Mouse (Mus musculus) C2C12 (cell line): Measurements from ENCODE around the gene Wdr60. TPM values are rescaled to one million over a fixed set of nuclear protein-coding genes. Genes with fewer than 3 reads are reported as not detected.

Source experiments
- H3K27me3 ChIP-seq: one replicate; pipeline ENCODE4 v1.6.1; 2011; ENCODE audit not compliant: control insufficient read depth, insufficient read depth, insufficient read length
- H3K36me3 ChIP-seq: one replicate; pipeline ENCODE4 v1.6.1; 2011; ENCODE audit not compliant: control insufficient read depth, insufficient read depth
- H3K4me3 ChIP-seq: one replicate; pipeline ENCODE4 v1.5.1; 2011; ENCODE audit warnings: mild to moderate bottlenecking, control low read depth; ENCODE audit not compliant: poor library complexity, insufficient read depth, severe bottlenecking
- H3K79me2 ChIP-seq: one replicate; pipeline ENCODE4 v1.6.1; 2011; ENCODE audit not compliant: control insufficient read depth, insufficient read depth
- H3K79me3 ChIP-seq: one replicate; pipeline ENCODE4 v1.6.1; 2011; ENCODE audit warnings: low read depth, control low read depth
- H3ac ChIP-seq: one replicate; pipeline ENCODE3; 2011; ENCODE audit warnings: low read depth; ENCODE audit not compliant: control insufficient read depth, insufficient read length
- CEBPB ChIP-seq: IDR thresholded peaks from one replicate; pipeline ENCODE4 v1.6.1; 2011; ENCODE audit warnings: low read depth, mild to moderate bottlenecking, control low read depth, moderate library complexity
- CTCF ChIP-seq: IDR thresholded peaks from one replicate; pipeline ENCODE4 v1.5.1; 2011; ENCODE audit not compliant: control insufficient read depth, insufficient read depth, insufficient read length
- FOSL1 ChIP-seq: IDR thresholded peaks from one replicate; pipeline ENCODE4 v1.8.0; 2011; ENCODE audit warnings: mild to moderate bottlenecking, low read length; ENCODE audit not compliant: poor library complexity, insufficient read depth, severe bottlenecking
- MAX ChIP-seq: IDR thresholded peaks from one replicate; pipeline ENCODE4 v1.6.1; 2011; ENCODE audit warnings: mild to moderate bottlenecking, control low read depth
- MYOD1 ChIP-seq: IDR thresholded peaks from one replicate; pipeline ENCODE4 v1.6.1; 2011; ENCODE audit warnings: low read depth; ENCODE audit not compliant: control insufficient read depth, insufficient read length
- MYOG ChIP-seq: IDR thresholded peaks from one replicate; pipeline ENCODE4 v1.6.1; 2011; ENCODE audit not compliant: control insufficient read depth, insufficient read length; ENCODE audit errors: extremely low read depth
- USF1 ChIP-seq: IDR thresholded peaks from one replicate; pipeline ENCODE4 v1.6.1; 2011; ENCODE audit warnings: low read depth, mild to moderate bottlenecking, control low read depth, moderate library complexity
- polyA plus RNA-seq: library from polyadenylated mRNA; unstranded; fragments of >200 nt; fragmentation: generic; extraction: Trizol; gene quantifications from one replicate; pipeline ENCODE4 v1.2.1, GENCODE M21; 2012; ENCODE audit warnings: missing spikeins

Gene Wdr60
- polyA plus RNA-seq, 1 experiment: 4.4 TPM

DNA sequence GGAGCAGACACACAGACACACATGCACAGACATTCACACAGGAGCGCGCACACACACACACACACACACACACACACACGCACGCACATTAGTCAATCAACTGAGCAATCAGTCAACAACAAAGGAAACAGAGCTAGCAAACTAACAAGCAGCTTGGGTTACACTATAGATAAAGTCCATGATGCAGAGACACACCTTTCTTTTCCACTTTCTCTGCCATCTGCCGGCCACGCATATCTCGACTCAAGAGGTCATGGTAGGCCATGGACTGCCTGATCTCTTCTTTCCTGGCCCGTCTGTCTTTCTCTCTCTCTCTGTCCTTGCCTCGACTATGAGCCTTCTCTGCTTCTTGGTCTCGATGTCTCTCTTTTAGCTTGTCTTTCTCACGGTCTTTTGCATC lies 7.2 kb downstream of the Wdr60 start:
- peaks cover 28% of the 10 kb centered on the region for H3K79me3 ChIP-seq
- no peaks in the 10 kb centered on the region for H3K27me3 ChIP-seq
- peaks cover 29% of the 10 kb centered on the region for H3K36me3 ChIP-seq
- no peak for TF ChIP-seq USF1
- TF ChIP-seq CEBPB: no peak
- TF ChIP-seq CTCF: no peak
- no peak overlapping the region for H3K4me3 ChIP-seq
- no peak overlapping the region for H3ac ChIP-seq
- peaks cover 40% of the 10 kb centered on the region for H3K79me2 ChIP-seq

DNA sequence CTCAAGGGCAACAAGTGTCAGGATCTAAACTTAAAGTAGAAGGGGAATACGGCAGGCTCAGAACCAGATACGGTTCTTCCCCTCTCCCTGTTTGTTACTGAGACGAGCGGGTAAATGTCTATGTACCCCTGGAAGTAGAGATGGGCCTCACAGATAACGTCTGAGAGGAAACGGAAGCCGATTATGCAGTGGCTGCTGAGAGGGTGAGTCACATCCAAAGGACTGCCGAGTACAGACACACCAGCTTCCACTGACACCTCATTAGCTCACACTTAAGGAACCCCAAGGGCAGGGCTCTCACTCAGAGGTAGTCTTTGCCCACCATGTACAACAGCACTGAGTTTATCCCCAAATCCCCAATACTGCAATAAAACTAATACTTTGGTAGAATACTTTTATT lies 8.2 kb downstream of the Wdr60 start:
- Histone ChIP-seq H3K4me3 (no peak overlapping the region), H3K27me3 (no peaks in the 10 kb centered on the region), H3K79me2 (peaks cover 30% of the 10 kb centered on the region), H3K79me3 (peaks cover 21% of the 10 kb centered on the region), H3ac (no peak overlapping the region), H3K36me3 (peaks cover 29% of the 10 kb centered on the region)
- TF ChIP-seq MYOG (no peak), USF1 (no peak), MAX (no peak), CTCF (no peak), MYOD1 (no peak), CEBPB (no peak), FOSL1 (no peak)

DNA sequence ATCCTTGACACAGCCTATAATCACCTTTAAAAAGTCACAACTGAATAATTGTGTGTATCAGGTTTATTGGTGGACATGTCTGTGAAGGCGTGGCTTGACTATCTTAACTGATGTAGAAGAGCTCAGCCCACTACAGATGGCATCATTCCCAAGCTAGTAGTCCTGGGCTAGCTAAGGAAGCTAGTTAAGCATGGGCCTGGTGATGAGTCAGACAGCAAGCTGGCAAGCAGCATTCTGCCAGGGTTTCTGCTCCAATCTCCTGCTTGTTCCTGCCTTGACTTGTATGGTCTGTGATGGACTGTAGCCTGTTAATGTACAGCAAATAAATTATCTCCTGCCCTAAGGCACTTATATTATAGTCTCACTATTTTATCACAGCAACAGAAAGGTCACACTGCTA lies 18.2 kb downstream of the Wdr60 start:
- Histone ChIP-seq H3K79me2 (no peaks in the 10 kb centered on the region), H3ac (no peak overlapping the region), H3K79me3 (no peaks in the 10 kb centered on the region), H3K36me3 (peaks cover 54% of the 10 kb centered on the region), H3K4me3 (no peak overlapping the region), H3K27me3 (no peaks in the 10 kb centered on the region)
- TF ChIP-seq MYOD1: no peak

DNA sequence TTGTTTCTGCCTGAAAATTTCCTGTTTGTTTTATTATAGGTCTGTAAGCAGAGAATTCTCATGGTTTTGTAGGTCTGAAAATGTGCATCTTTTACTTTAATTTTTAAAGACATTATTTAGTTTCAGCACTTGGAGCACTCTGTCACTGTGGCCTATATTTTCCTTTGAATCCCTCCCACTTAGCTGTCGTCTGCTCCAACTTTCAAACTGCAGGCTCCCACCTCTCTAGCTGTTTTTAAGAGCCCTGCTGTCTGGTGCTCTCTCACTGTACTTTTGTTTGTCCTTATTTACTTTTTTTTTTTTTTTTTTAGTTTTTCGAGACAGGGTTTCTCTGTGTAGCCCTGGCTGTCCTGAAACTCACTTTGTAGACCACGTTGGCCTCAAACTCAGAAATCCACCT lies 24.0 kb downstream of the Wdr60 start:
- Histone ChIP-seq H3K4me3 (no peak overlapping the region), H3K27me3 (no peaks in the 10 kb centered on the region), H3K36me3 (peaks cover 39% of the 10 kb centered on the region), H3K79me3 (no peaks in the 10 kb centered on the region), H3K79me2 (no peaks in the 10 kb centered on the region), H3ac (no peak overlapping the region)
- TF ChIP-seq MYOD1: no peak
- TF ChIP-seq CTCF: no peak
- TF ChIP-seq MAX: no peak
- TF ChIP-seq MYOG: no peak
- TF ChIP-seq FOSL1: no peak
- no peak for TF ChIP-seq USF1
- no peak for TF ChIP-seq CEBPB

DNA sequence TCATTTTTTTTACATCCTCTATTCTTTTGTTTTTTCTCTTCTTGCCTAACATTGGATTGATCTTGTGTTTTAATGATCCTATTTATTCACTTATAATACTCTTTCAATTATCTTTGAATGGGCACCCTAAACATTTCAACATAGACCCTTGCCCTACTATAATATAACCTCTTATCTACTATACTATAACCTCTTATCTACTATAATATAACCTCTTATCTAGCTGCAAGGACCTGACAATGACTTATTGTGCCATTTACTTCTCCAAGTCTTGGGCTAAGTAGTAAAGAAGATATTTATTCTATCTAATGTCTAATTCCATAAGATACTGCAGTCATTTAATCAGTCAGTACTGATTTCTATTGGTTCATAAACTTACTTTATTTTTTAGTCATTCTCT lies 24.5 kb downstream of the Wdr60 start:
- Histone ChIP-seq H3K4me3 (no peak overlapping the region), H3ac (no peak overlapping the region)
- no peak for TF ChIP-seq CTCF
- no peak for TF ChIP-seq MYOD1
- no peak for TF ChIP-seq FOSL1
- no peak for TF ChIP-seq CEBPB

DNA sequence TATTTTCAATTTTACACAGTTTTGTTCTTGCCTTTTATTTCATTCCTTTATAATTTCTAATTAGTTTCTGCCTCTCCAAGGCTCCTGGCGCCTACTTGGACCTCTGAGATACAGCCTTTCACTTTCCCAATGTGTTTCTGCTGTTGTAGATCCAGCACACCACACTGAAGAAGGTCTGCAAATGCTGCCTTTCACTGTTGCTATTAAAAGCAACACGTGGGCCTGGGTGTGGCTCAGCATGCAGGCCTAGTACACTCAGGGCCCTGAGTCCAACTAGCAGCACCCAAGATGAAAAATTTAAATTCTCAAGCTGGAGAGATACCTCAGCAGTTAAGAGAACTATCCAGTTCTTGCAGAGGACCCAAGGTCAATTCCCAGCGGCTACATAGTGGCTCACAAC lies 26.2 kb downstream of the Wdr60 start:
- H3K79me2 ChIP-seq: no peaks in the 10 kb centered on the region
- no peak overlapping the region for H3ac ChIP-seq
- no peak for TF ChIP-seq USF1
- no peak for TF ChIP-seq MAX
- TF ChIP-seq CEBPB: no peak
- no peak for TF ChIP-seq CTCF
- no peak for TF ChIP-seq MYOD1
- no peak for TF ChIP-seq MYOG
- no peak for TF ChIP-seq FOSL1
- no peak overlapping the region for H3K4me3 ChIP-seq
- no peaks in the 10 kb centered on the region for H3K27me3 ChIP-seq
- no peaks in the 10 kb centered on the region for H3K79me3 ChIP-seq
- peaks cover 27% of the 10 kb centered on the region for H3K36me3 ChIP-seq

More for the DNA sequence above, 24.5 kb downstream of the Wdr60 start:
- Histone ChIP-seq H3K79me2 (no peaks in the 10 kb centered on the region), H3K27me3 (no peaks in the 10 kb centered on the region), H3K79me3 (no peaks in the 10 kb centered on the region), H3K36me3 (peaks cover 38% of the 10 kb centered on the region)
